Mouse (Mus musculus) testis, adult 2 months (tissue): Measurements from ENCODE around the gene Ssbp4. TPM values are rescaled to one million over a fixed set of nuclear protein-coding genes. Genes with fewer than 3 reads are reported as not detected.
A peak's percentile ranks its signal among the peaks of the same experiment; 100 is the strongest.

Experiments used
- H3K27ac ChIP-seq: fragments of 200-500 bp; 2 replicates; pipeline ENCODE4 v1.5.1; 2012; ENCODE audit warnings: low read depth, low read length; ENCODE audit not compliant: control insufficient read depth, insufficient read depth
- H3K27me3 ChIP-seq: fragments of 200-500 bp; 2 replicates; pipeline ENCODE4 v1.6.1; 2012; ENCODE audit warnings: mild to moderate bottlenecking, low read length, moderate library complexity; ENCODE audit not compliant: control insufficient read depth, insufficient read depth
- H3K36me3 ChIP-seq: fragments of 200-500 bp; 2 replicates; pipeline ENCODE4 v1.6.1; 2012; ENCODE audit warnings: mild to moderate bottlenecking, low read length; ENCODE audit not compliant: control insufficient read depth, insufficient read depth
- H3K4me1 ChIP-seq: fragments of 200-500 bp; 2 replicates; pipeline ENCODE4 v1.6.1; 2012; ENCODE audit warnings: low read length; ENCODE audit not compliant: control insufficient read depth, insufficient read depth
- H3K4me3 ChIP-seq: fragments of 200-500 bp; 2 replicates; pipeline ENCODE4 v1.5.1; 2012; ENCODE audit warnings: low read depth, mild to moderate bottlenecking, low read length, moderate library complexity, mixed read lengths; ENCODE audit not compliant: control insufficient read depth
- CTCF ChIP-seq: fragments of 200-500 bp; IDR thresholded peaks from 2 replicates; pipeline ENCODE4 v1.5.1; 2012; ENCODE audit warnings: low read depth, mild to moderate bottlenecking, inconsistent platforms, low read length, moderate library complexity; ENCODE audit not compliant: control insufficient read depth, insufficient read depth, insufficient replicate concordance
- POLR2A ChIP-seq: fragments of 200-500 bp; IDR thresholded peaks from 2 replicates; pipeline ENCODE4 v1.6.1; 2012; ENCODE audit warnings: low read depth, mild to moderate bottlenecking, inconsistent platforms, low read length, moderate library complexity; ENCODE audit not compliant: control insufficient read depth
- polyA plus RNA-seq: library from polyadenylated mRNA; depleted of rRNA; stranded (reverse); fragments of >200 nt; gene quantifications from 2 replicates; pipeline ENCODE4 v1.2.3, GENCODE M21; 2012

The Ssbp4 gene
- polyA plus RNA-seq, 1 experiment = 35.6 TPM

- Histone ChIP-seq H3K27me3 (no peaks in the 10 kb centered on the region), H3K36me3 (peaks cover 2% of the 10 kb centered on the region; the same call in 1 of the 2 replicates)
Observed at GRCm38 (mm10) chr8:70574915-70575314, 33.8 kb downstream of the Ssbp4 start.

DNA sequence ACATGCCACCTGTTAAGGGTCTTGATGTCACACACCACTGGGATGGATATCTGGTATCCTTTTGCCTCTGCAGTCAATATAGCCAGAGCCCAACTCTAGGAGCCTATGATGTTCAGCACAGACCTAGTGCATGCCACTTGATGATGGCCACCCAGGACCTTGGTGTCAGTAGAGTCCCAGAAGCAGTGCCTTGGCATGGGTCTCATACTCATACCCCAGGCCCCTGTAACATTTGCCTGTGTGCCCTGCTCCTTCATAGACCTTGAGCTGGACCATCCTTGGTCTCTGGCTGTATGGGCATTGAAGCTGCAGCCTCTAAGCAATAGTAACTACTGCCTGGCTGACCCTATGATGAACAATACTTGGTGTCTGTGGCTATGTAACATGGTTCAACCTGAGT, 34.4 kb downstream of the Ssbp4 start:
- Histone ChIP-seq H3K27me3 (no peaks in the 10 kb centered on the region), H3K4me1 (no peaks in the 10 kb centered on the region; the same call in 1 of the 2 replicates), H3K27ac (no peak overlapping the region), H3K4me3 (no peak overlapping the region), H3K36me3 (peaks cover 2% of the 10 kb centered on the region; the same call in 1 of the 2 replicates)
- TF ChIP-seq POLR2A (no peak), CTCF (no peak)

More at GRCm38 (mm10) chr8:70574915-70575314, 33.8 kb downstream of the Ssbp4 start:
- peak overlapping the region; percentile 22; the same call in 1 of the 2 replicates for H3K27ac ChIP-seq
- H3K4me3 ChIP-seq = no peak overlapping the region
- TF ChIP-seq POLR2A (no peak), CTCF (no peak)
- no peaks in the 10 kb centered on the region; the same call in 1 of the 2 replicates for H3K4me1 ChIP-seq

- H3K4me3 ChIP-seq = no peak overlapping the region
- no peaks in the 10 kb centered on the region; the same call in 1 of the 2 replicates for H3K4me1 ChIP-seq
- no peak overlapping the region for H3K27ac ChIP-seq
- TF ChIP-seq POLR2A (no peak), CTCF (no peak)
- H3K36me3 ChIP-seq = no peaks in the 10 kb centered on the region
- no peaks in the 10 kb centered on the region for H3K27me3 ChIP-seq
Observed at GRCm38 (mm10) chr8:70570990-70571389, 37.7 kb downstream of the Ssbp4 start.

GRCm38 (mm10) chr8:70570360-70570759, 38.3 kb downstream of the Ssbp4 start:
- Histone ChIP-seq H3K36me3 (no peaks in the 10 kb centered on the region), H3K27me3 (no peaks in the 10 kb centered on the region), H3K27ac (no peak overlapping the region), H3K4me1 (peaks cover 3% of the 10 kb centered on the region), H3K4me3 (no peak overlapping the region)
- TF ChIP-seq POLR2A = no peak

DNA sequence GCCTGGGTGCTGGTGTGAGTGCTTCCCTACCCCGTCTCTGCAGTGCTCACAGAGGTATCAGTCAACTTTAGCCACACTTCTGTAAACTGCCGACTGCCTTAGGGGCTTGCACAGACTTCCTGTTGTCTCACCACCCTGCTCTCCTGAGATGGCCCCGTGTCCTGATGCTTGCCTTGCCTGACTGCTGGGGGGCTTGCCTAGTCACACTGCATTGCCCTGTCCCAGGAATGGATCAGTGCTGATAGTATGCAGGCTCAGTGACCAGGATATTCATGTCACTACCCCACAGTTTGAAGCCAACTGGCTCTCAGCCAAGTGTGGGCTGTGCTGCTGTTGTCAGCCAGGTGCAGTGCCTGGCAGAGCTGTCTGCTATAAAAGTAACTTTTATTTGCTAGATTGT, 43.1 kb downstream of the Ssbp4 start:
- Histone ChIP-seq H3K4me1 (peaks cover 11% of the 10 kb centered on the region), H3K4me3 (no peak overlapping the region), H3K27ac (no peak overlapping the region), H3K27me3 (no peaks in the 10 kb centered on the region), H3K36me3 (no peaks in the 10 kb centered on the region)
- TF ChIP-seq CTCF = no peak
- no peak for TF ChIP-seq POLR2A

GRCm38 (mm10) chr8:70564696-70565235, 43.9 kb downstream of the Ssbp4 start:
- H3K36me3 ChIP-seq = no peaks in the 10 kb centered on the region
- H3K4me3 ChIP-seq = no peak overlapping the region
- peaks cover 12% of the 10 kb centered on the region for H3K4me1 ChIP-seq
- no peak for TF ChIP-seq CTCF
- no peak for TF ChIP-seq POLR2A
- peak overlapping the region; percentile 29; the same call in 1 of the 2 replicates for H3K27ac ChIP-seq
- H3K27me3 ChIP-seq = no peaks in the 10 kb centered on the region

- no peak overlapping the region for H3K27ac ChIP-seq
- no peaks in the 10 kb centered on the region for H3K27me3 ChIP-seq
Observed at GRCm38 (mm10) chr8:70563763-70564387, 44.8 kb downstream of the Ssbp4 start.

More at GRCm38 (mm10) chr8:70563763-70564387, 44.8 kb downstream of the Ssbp4 start:
- Histone ChIP-seq H3K36me3 (no peaks in the 10 kb centered on the region), H3K4me3 (no peak overlapping the region), H3K4me1 (peaks cover 14% of the 10 kb centered on the region)
- TF ChIP-seq CTCF (no peak), POLR2A (no peak)
